In genomic region chr9:101034448-101035098, GRCm38 (mm10) we compare ENCODE assay signal across 8 mouse cellular contexts. TPM values are rescaled to one million over a fixed set of nuclear protein-coding genes. Genes with fewer than 3 reads are reported as not detected.
DNase-seq lines count a peak whose midpoint lies in the region; ATAC-seq and TF ChIP-seq lines count a peak whose summit lies in the region.

TSS of gene Pccb (minus strand) at chr9:101034898.

- ATAC-seq in embryonic facial prominence, embryonic 15.5 days (ENCODE audit: insufficient number of reproducible peaks, low FRiP score, low TSS enrichment, low read depth), result peak; percentile 99
- peak; percentile 99 for ATAC-seq in kidney, embryonic 14.5 days (ENCODE audit: low FRiP score, low TSS enrichment)
- peak; percentile 98 for ATAC-seq in limb, embryonic 15.5 days (ENCODE audit: insufficient number of reproducible peaks, low FRiP score, low TSS enrichment, low read depth)

- H3K27ac ChIP-seq in bone marrow, adult 2 months (ENCODE audit: control insufficient read depth, insufficient read depth, low read depth, low read length, poor library complexity), result peak within 1 kb of the TSS; percentile 82
- peak within 1 kb of the TSS; percentile 99 for H3K27ac ChIP-seq in embryonic facial prominence, embryonic 15.5 days (replicated peaks)
- peak within 1 kb of the TSS; percentile 91 for H3K27ac ChIP-seq in kidney, embryonic 14.5 days (ENCODE audit: low read depth, low read length)
- peak within 1 kb of the TSS; percentile 99 for H3K27ac ChIP-seq in limb, embryonic 15.5 days

- TF ChIP-seq CTCF in bone marrow, adult 2 months (IDR thresholded peaks at IDR 0.05; ENCODE audit: control insufficient read depth, insufficient read depth, low read length), result no peak

- H3K27me3 ChIP-seq in embryonic facial prominence, embryonic 15.5 days, result no peaks in the 10 kb centered on the region
- no peaks in the 10 kb centered on the region for H3K27me3 ChIP-seq in kidney, embryonic 14.5 days (ENCODE audit: control insufficient read depth, insufficient read depth, low read length)
- no peaks in the 10 kb centered on the region for H3K27me3 ChIP-seq in limb, embryonic 15.5 days

- DNase-seq in 416B (ENCODE audit: low read depth), result peak; percentile 97
- peak; percentile 94 to 96 for DNase-seq in heart, adult 9 months (ENCODE audit: low spot score in 2 of 2)
- peak; percentile 83 to 91 for DNase-seq in monocyte, adult 2 months (ENCODE audit: low read depth in 1 of 2, low spot score in 2 of 2)
- peak; percentile 95 to 97 for DNase-seq in spleen, postnatal 36 days (ENCODE audit: low spot score in 2 of 2)

- peaks cover 7% of the 10 kb centered on the region; the same call in 1 of the 2 replicates for H3K36me3 ChIP-seq in embryonic facial prominence, embryonic 15.5 days
- 0 out of 2 replicates have a peak, but pooled peaks cover 4% of the 10 kb centered on the region for H3K36me3 ChIP-seq in kidney, embryonic 14.5 days (ENCODE audit: control insufficient read depth, insufficient read depth, low read length)
- 0 out of 2 replicates have a peak, but pooled peaks cover 10% of the 10 kb centered on the region for H3K36me3 ChIP-seq in limb, embryonic 15.5 days

- TF ChIP-seq POLR2A in bone marrow, adult 2 months (IDR thresholded peaks at IDR 0.05; ENCODE audit: borderline replicate concordance, control insufficient read depth, low read depth, low read length), result peak; percentile 81

- WGBS in bone marrow, adult 2 months, result under 1% methylated on average over 61 of the region's 61 CpGs
- WGBS in embryonic facial prominence, embryonic 15.5 days, result under 1% methylated on average over 60 of the region's 61 CpGs
- WGBS in kidney, embryonic 14.5 days, result under 1% methylated on average over 60 of the region's 61 CpGs
- WGBS in limb, embryonic 15.5 days, result under 1% methylated on average over 61 of the region's 61 CpGs

- peaks cover 1% of the 10 kb centered on the region; the same call in 1 of the 2 replicates for H3K4me1 ChIP-seq in bone marrow, adult 2 months (ENCODE audit: control insufficient read depth, insufficient read depth, low read length)
- H3K4me1 ChIP-seq in embryonic facial prominence, embryonic 15.5 days, result peaks cover 10% of the 10 kb centered on the region; the same call in 1 of the 2 replicates
- H3K4me1 ChIP-seq in kidney, embryonic 14.5 days (ENCODE audit: control insufficient read depth, insufficient read depth, low read length), result peaks cover 18% of the 10 kb centered on the region; the same call in 1 of the 2 replicates
- peaks cover 13% of the 10 kb centered on the region for H3K4me1 ChIP-seq in limb, embryonic 15.5 days

- H3K9me3 ChIP-seq in embryonic facial prominence, embryonic 15.5 days (replicated peaks), result no peaks in the 10 kb centered on the region
- H3K9me3 ChIP-seq in kidney, embryonic 14.5 days (ENCODE audit: control insufficient read depth, low read length), result no peaks in the 10 kb centered on the region
- no peaks in the 10 kb centered on the region for H3K9me3 ChIP-seq in limb, embryonic 15.5 days

- peak within 1 kb of the TSS; percentile 65 for H3K9ac ChIP-seq in embryonic facial prominence, embryonic 15.5 days
- peak within 1 kb of the TSS; percentile 70 for H3K9ac ChIP-seq in kidney, embryonic 14.5 days (ENCODE audit: low read depth, low read length)
- H3K9ac ChIP-seq in limb, embryonic 15.5 days, result peak within 1 kb of the TSS; percentile 66

- H3K4me3 ChIP-seq in bone marrow, adult 2 months (replicated peaks; ENCODE audit: control insufficient read depth, low read depth, low read length), result peak within 1 kb of the TSS; percentile 83
- H3K4me3 ChIP-seq in embryonic facial prominence, embryonic 15.5 days (replicated peaks), result peak within 1 kb of the TSS; percentile 64
- peak within 1 kb of the TSS; percentile 65 for H3K4me3 ChIP-seq in kidney, embryonic 14.5 days (ENCODE audit: low read length)
- peak within 1 kb of the TSS; percentile 62 for H3K4me3 ChIP-seq in limb, embryonic 15.5 days

- peak within 1 kb of the TSS; percentile 61 for H3K4me2 ChIP-seq in embryonic facial prominence, embryonic 15.5 days (replicated peaks)
- peak within 1 kb of the TSS; percentile 62 for H3K4me2 ChIP-seq in kidney, embryonic 14.5 days (replicated peaks; ENCODE audit: low read depth, low read length)
- peak within 1 kb of the TSS; percentile 58 for H3K4me2 ChIP-seq in limb, embryonic 15.5 days

RNA-seq across cellular contexts. Expression of gene Pccb, which starts in this region (rescaled TPM):
- polyA plus RNA-seq in bone marrow, adult 2 months (2011; ENCODE audit: insufficient read depth, insufficient read length, low replicate concordance, missing spikeins), result 12.3 and 19.1 TPM in 2 replicates
- 24.7 and 24.9 TPM in 2 replicates for polyA plus RNA-seq in embryonic facial prominence, embryonic 15.5 days (2015; fragmentation: Nextera tagmentation; extraction: Ambion mirVana)
- polyA plus RNA-seq in kidney, embryonic 14.5 days (2014; fragmentation: Nextera tagmentation; extraction: Ambion mirVana), result 19.2 and 21.0 TPM in 2 replicates
- polyA plus RNA-seq in limb, embryonic 15.5 days (2015; fragmentation: Nextera tagmentation; extraction: Ambion mirVana), result 25.7 and 27.0 TPM in 2 replicates

Comparison
In these comparisons a context has a peak if more than half of its experiments do, and no peak if none do; other contexts are left out.
1. Peak in every context shown above with its lines: DNase-seq, ATAC-seq, H3K4me3 ChIP-seq and H3K27ac ChIP-seq.